Mouse (Mus musculus) left cerebral cortex, postnatal 36 days (tissue): ENCODE results near the gene Gm9639. TPM values are rescaled to one million over a fixed set of nuclear protein-coding genes. Genes with fewer than 3 reads are reported as not detected.
"Not testable (repeated sequence)": the region's sequence is repeated elsewhere in the genome, so short reads cannot be mapped to it uniquely, and the experiment has no call there.

Experiments
- DNase-seq, 2 experiments: peaks; one replicate each; pipeline ENCODE4 v3.0.0; 2021 to 2022; ENCODE audit warnings: low spot score in 2 of 2, mixed read lengths in 1 of 2
- intact Hi-C: fragments of 180-260 bp; cut with DNase I; formaldehyde crosslinking; loops from one replicate; pipeline ENCODE4 v1.15.1; 2025
- total RNA-seq, 2 experiments: library from RNA; stranded (reverse); gene quantifications; 2 replicates each; pipeline ENCODE4 v1.2.3; 2021

Gene Gm9639
- not detected for total RNA-seq

GRCm38 (mm10) chr10:77794976-77795375 lies at the start of gene Gm9639:
Gm9639 (minus strand) TSS chr10:77795076.
- intact Hi-C loops = no loop called here
- no peak for DNase-seq

- intact Hi-C loops = no loop called here
These were observed 44.1 kb upstream of the Gm9639 start for GRCm38 (mm10) chr10:77839006-77839405.

GRCm38 (mm10) chr10:77835647-77836046 lies 40.8 kb upstream of the Gm9639 start, which contains the start of gene Krtap10-10:
Krtap10-10 (plus strand) TSS chr10:77835947.
- intact Hi-C loops = no loop called here
- peak in 1 of 2 experiments; percentile 15 for DNase-seq

More at GRCm38 (mm10) chr10:77839006-77839405, 44.1 kb upstream of the Gm9639 start:
- no peak for DNase-seq

GRCm38 (mm10) chr10:77826951-77827350 lies 32.1 kb upstream of the Gm9639 start, which contains the start of gene Krtap10-4:
Krtap10-4 (minus strand) TSS chr10:77827095.
- no peak for DNase-seq
- intact Hi-C loops = no loop called here

- no peak for DNase-seq
- intact Hi-C loops = no loop called here
These were observed 24.3 kb upstream of the Gm9639 start for GRCm38 (mm10) chr10:77819203-77819602.

DNA sequence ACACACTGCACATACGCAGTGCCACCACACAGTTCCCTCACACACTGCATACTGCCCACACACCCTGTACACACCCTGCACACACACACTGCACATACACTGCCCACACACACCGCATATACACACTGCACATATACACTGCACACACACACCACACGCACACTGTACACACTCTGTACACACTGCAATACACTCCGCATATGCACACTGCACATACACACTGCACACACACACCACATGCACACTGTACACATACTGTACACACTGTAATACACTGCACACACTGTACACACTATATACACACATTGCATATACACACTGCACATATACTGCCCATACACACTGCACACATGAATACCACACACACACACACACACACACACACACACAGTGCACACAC lies 23.6 kb upstream of the Gm9639 start:
- intact Hi-C loops = no loop called here
- no peak for DNase-seq

DNA sequence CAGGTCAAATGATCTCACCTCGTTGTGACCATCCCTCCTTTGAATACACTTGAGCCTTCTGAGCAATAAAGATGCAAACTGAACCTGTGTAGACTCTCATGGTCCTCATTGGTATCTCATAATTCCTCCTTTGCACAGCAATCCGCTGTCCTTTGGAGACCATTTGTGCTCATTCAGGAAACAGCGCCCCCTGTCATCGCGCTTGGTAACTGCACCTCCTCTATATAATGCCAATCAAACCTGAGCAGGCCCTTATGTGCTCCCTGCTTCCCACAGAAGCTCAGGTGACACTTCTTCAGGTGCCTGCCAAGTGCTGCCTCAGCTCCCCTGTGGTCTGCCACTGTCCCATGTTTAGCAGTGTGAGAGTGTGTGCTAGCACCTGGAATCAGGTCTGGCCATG lies 20.6 kb upstream of the Gm9639 start:
- intact Hi-C loops = no loop called here
- no peak for DNase-seq

DNA sequence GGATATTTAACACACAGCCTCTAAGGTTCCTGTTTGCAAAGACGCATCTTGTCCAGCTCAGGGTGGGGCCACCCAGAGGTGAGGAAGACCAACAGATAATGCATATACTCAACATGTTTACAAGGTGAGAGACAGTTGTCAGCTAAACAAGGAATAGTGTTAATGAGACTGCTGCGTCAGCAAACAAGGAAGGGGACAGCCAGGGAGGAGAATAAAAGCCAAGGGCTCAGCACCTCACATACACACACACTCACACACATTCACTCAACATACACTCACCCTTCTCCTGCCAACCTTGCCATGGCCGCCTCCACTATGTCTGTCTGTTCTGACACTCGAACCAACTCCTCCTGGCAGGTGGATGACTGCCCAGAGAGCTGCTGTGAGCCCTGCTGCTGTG lies 19.5 kb upstream of the Gm9639 start, which contains the start of gene Gm2696:
Gene Gm2696, plus strand, starts transcription at position 301 of the 400 bp plus-strand sequence.
- intact Hi-C loops = no loop called here
- DNase-seq = no peak

- no peak for DNase-seq
- intact Hi-C loops = no loop called here
These were observed 16.9 kb upstream of the Gm9639 start, which contains the start of gene Gm9507 for GRCm38 (mm10) chr10:77811743-77812142. Gm9507 (minus strand) TSS chr10:77811843.

DNA sequence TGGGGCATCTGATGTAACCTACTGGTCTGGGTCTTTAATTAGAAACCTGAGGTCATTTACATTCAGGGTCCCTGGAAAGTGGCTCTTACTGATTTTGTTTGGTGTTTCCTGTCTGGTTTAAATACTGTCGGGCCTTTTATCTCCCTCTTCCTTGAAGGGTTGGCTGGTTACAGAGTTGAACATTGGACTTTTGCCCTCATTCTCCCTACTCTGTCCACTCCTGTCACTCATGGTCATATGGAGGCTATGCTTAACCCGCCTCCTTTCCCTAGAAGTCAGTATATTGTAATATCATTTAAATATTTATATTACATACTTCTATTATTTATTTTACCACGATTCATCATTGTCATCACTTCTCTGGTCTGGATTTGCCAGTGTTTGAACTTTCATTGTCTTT lies 9.2 kb upstream of the Gm9639 start:
- intact Hi-C loops = no loop called here

DNA sequence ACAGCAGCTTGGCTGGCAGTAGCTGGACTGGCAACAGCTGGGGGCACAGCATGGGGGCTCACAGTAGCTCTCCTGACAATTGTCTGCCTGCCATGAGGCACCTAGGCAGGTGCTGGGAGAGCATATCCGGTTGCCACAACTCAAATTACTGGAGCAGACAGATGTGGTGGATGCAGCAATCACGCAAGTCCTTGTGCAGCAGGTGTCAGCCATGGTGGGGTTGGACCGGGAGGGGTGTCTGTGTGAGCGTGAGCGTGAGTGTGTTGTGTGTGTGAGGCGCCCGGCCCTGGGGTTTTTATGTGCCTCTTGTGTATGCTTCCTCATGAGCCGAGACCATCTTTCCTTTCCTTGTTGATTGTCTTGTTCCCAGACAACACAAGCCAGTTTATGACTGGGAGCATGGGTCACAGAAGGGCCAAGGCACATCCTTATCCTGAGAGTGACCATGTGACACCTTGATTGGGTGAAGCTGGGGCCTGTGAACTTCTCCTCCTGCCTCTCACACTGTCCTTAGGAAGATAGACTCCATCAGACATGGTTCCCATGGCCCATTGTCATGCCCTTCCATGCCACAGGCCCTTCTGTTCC lies 4.1 kb upstream of the Gm9639 start, which contains the start of gene Gm19668:
Gene Gm19668, minus strand, starts transcription at position 213 of the 588 bp plus-strand sequence.
- DNase-seq = no peak
- intact Hi-C loops = no loop called here

More for the DNA sequence above, 9.2 kb upstream of the Gm9639 start:
- no peak for DNase-seq

DNA sequence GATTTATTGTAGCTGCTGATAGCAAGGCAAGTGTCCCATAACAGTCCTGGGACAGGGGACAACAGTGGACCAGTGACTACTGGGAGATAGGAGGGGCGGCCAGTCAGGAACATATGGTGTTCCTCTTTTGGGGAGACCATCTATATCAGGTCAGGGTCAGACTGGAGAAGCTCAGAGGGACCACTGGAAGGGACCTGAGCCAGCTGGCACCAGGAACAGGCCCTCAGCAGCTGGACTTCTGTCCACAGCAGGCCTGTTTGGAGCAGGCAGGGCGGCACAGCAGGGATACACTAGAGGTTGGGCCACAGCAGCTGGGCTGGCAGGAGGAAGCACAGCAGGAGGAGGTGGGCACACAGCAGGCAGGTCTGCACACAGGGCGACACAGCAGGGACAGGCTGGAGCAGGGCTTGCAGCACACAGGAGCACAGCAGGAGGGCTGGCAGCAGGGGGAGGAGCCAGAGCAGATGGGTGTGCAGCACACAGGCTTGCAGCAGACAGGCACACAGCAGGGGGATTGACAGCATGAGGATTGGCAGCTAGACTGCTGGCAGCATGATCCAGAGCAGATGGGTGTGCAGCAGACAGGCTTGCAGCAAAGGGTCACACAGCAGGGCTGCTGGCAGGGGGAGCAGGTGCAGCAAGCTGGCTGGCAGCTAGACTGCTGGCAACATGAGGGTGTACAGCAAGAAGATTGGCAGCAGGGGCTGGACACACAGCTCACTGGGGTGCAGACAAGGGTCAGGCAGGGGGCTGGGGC lies 3.5 kb upstream of the Gm9639 start:
- DNase-seq, intact Hi-C loops: not testable (repeated sequence)

DNA sequence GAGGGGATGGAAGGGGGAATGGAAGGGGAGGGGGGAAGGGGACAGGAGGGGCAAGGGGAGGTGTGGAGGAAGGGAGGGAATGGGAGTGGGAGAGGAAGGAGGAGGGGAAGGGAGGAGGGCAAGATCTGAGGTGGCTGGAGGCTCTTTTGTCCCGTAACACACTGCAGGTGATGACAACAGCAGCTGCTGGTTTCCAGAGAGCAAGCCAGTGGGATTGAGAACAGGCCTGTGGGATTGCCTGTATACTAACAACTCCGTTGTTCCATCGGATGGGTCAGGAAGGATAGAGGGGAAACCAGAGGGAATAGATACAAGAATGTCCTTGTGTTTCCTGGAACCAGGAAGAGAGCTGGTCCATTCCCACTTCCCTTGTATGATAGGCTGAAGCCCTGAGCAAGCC lies 2.8 kb upstream of the Gm9639 start:
- intact Hi-C loops = no loop called here
- no peak for DNase-seq

DNA sequence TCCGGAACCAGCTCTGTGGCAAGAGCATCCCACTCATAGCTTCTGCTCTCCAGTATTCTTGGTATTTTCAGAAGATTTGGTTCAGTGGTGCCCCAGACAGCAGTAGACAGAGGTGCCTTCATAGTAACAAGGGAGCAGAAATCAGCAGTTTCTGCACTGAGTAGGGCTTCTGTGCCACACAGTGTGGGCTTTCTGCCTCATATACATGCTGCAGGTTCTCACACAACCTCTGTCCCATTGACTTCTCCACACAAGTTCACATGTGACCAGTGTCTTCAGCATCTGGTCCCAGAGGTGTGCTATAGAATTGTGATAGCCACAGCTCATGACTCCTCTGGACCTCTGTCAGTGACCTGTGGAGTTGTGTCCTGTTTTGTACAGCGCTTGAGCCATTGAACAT lies 6.3 kb downstream of the Gm9639 start:
- no peak for DNase-seq
- intact Hi-C loops = no loop called here

GRCm38 (mm10) chr10:77787876-77788275 lies 7.0 kb downstream of the Gm9639 start, which contains the start of gene Gm7137:
Gm7137 (minus strand) TSS chr10:77788200.
- DNase-seq = peak; percentile 23
- intact Hi-C loops = not testable (repeated sequence)

DNA sequence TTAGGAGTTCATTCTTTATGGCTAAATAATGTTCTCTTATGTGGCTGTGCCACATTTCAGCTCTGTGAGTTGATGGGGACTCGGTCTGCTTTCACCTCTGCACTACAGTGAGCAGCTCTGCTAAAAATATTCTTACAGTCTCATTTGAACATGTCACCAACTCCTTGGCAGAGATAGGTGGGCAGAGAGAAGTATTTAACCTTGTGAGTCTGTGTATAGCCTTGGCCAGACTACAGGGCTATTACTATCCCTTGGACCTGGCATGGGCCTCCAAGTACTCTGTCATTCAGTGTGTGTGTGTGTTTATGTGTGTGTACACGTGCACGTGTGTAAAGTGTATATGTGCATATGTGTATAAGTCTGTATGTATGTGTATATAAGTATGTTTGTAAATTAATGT lies 11.5 kb downstream of the Gm9639 start:
- intact Hi-C loops, DNase-seq: not testable (repeated sequence)

GRCm38 (mm10) chr10:77782442-77782841 lies 12.4 kb downstream of the Gm9639 start, which contains the start of gene Gm3250:
Gm3250 (minus strand) TSS chr10:77782542.
- DNase-seq, intact Hi-C loops: not testable (repeated sequence)

DNA sequence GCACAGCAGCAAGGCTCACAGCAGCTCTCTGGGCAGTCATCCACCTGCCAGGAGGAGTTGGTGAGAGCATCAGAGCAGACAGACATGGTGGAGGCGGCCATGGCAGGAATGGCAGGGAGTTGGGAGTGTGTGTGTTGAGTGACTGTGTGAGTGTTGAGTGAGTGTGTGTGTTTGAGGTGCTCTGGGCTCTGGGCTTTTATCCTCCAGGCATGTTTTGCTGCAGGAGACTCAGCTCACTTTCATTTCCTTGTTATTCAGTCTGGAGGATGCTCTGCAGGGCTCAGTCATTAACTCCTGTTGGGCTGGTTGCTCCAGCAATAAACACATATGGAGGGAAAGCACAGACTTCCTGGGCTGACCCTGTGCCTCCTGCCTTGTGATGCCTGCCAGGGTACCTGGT lies 18.0 kb downstream of the Gm9639 start, which contains the start of gene Gm7138:
Gene Gm7138, minus strand, starts transcription at position 101 of the 400 bp plus-strand sequence.
- intact Hi-C loops, DNase-seq: not testable (repeated sequence)

- intact Hi-C loops, DNase-seq: not testable (repeated sequence)
These were observed 22.7 kb downstream of the Gm9639 start for GRCm38 (mm10) chr10:77772142-77772541.

GRCm38 (mm10) chr10:77771225-77771624 lies 23.7 kb downstream of the Gm9639 start, which contains the start of gene Gm3238:
Gm3238 (minus strand) TSS chr10:77771325.
- DNase-seq, intact Hi-C loops: not testable (repeated sequence)
